Mouse (Mus musculus) ES-Bruce4 (cell line): ENCODE results near the gene Dtx2.

ENCODE experiments used
- CTCF ChIP-seq: IDR thresholded peaks from one replicate; pipeline ENCODE4 v1.8.1; 2011; ENCODE audit warnings: low read depth, low read length
- EP300 ChIP-seq: IDR thresholded peaks from 2 replicates; pipeline ENCODE4 v1.6.1; 2011; ENCODE audit warnings: low read depth, low read length; ENCODE audit not compliant: insufficient read depth

DNA sequence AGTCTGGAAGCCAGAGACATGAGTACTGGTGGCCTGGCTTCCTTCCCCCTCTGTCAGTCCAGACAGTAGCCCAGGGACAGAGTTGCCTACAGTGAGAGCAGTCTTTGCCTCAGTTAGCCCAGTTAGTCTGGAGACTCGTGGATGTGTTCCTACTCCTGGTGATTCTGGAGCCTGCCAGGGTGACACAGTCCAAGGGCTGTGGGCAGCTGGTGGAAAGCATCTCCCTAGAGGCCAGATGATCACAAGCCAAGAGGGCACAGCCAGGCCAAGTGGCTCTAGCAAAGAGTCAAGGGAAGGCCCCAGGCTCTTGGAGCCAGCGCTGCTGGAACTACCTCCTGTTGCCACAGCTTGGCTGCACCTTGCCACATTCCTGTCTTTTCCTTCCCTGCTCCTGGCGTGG lies 31.1 kb downstream of the Dtx2 start:
- TF ChIP-seq CTCF (no peak), EP300 (no peak)
